Mouse (Mus musculus) liver, embryonic 14.5 days (tissue): ENCODE results near the gene As3mt.

Experiments
- CTCF ChIP-seq: IDR thresholded peaks from 2 replicates; pipeline ENCODE4 v1.5.1; 2016; ENCODE audit warnings: antibody characterized with exemption, low read depth, control low read depth
- EP300 ChIP-seq: IDR thresholded peaks from 2 replicates; pipeline ENCODE4 v1.6.1; 2016; ENCODE audit warnings: antibody characterized with exemption, low read depth

DNA sequence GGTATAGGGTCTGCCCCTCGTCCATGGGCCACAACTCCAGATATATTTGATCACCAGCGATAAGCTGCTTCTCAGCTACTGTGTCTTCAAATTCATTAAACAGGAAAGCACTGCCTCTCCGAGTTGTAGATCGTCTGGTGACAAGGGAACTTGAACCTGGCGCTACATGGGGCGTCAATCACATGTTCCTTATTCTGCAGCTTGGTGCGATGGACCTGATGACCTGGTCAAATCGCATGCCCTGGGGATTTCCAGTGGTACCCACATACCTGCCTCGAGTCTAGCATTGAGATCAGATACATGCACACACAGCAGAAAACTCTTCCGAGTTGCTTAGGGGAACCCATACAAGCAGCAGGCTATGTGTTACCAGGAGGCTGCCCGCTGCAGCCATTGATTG lies 62.5 kb downstream of the As3mt start:
- TF ChIP-seq CTCF (no peak), EP300 (no peak)
